Mouse (Mus musculus) myocyte (in vitro differentiated cells): ENCODE measurements around the gene Ugt1a6a. TPM values are rescaled to one million over a fixed set of nuclear protein-coding genes. Genes with fewer than 3 reads are reported as not detected.

ENCODE experiments used
- H3K27me3 ChIP-seq: one replicate; pipeline ENCODE4 v1.6.1; 2011; ENCODE audit not compliant: control insufficient read depth, insufficient read depth, insufficient read length
- H3K36me3 ChIP-seq: one replicate; pipeline ENCODE4 v1.6.1; 2011; ENCODE audit not compliant: control insufficient read depth, insufficient read depth
- H3K4me2 ChIP-seq: one replicate; pipeline ENCODE4 v1.6.1; 2011; ENCODE audit warnings: low read depth, control low read depth
- H3K4me3 ChIP-seq: one replicate; pipeline ENCODE4 v1.5.1; 2011; ENCODE audit warnings: mild to moderate bottlenecking, control low read depth, moderate library complexity
- H3K79me2 ChIP-seq: one replicate; pipeline ENCODE4 v1.6.1; 2011; ENCODE audit not compliant: control insufficient read depth, insufficient read depth
- H3ac ChIP-seq: one replicate; pipeline ENCODE4 v1.6.1; 2011; ENCODE audit not compliant: control insufficient read depth, insufficient read length
- CEBPB ChIP-seq: IDR thresholded peaks from 2 replicates; pipeline ENCODE4 v1.6.1; 2011; ENCODE audit warnings: mild to moderate bottlenecking, moderate library complexity; ENCODE audit not compliant: poor library complexity, insufficient read depth, severe bottlenecking
- E2F4 ChIP-seq: IDR thresholded peaks from one replicate; pipeline ENCODE4 v1.6.1; 2011; ENCODE audit warnings: mild to moderate bottlenecking, control low read depth, moderate library complexity; ENCODE audit not compliant: insufficient read depth
- MAX ChIP-seq: IDR thresholded peaks from one replicate; pipeline ENCODE4 v1.6.1; 2011; ENCODE audit warnings: low read depth, mild to moderate bottlenecking, control low read depth
- MYOD1 ChIP-seq, 3 experiments: IDR thresholded peaks; one replicate each; pipeline ENCODE4 v1.6.1; 2011; ENCODE audit warnings: control low read depth in 2 of 3, low read depth in 2 of 3, mild to moderate bottlenecking in 2 of 3, moderate library complexity in 1 of 3; ENCODE audit not compliant: insufficient read length in 2 of 3, control insufficient read depth in 1 of 3
- MYOG ChIP-seq, 3 experiments: IDR thresholded peaks; one replicate each; pipeline ENCODE4 v1.6.1; 2011; ENCODE audit warnings: control low read depth in 2 of 3, low read depth in 2 of 3, mild to moderate bottlenecking in 2 of 3; ENCODE audit not compliant: insufficient read length in 2 of 3, control insufficient read depth in 1 of 3, insufficient read depth in 1 of 3
- POLR2A ChIP-seq: IDR thresholded peaks from one replicate; pipeline ENCODE4 v1.6.1; 2011; ENCODE audit warnings: low read depth, mild to moderate bottlenecking, control low read depth, moderate library complexity; ENCODE audit not compliant: insufficient read length
- POLR2AphosphoS2 ChIP-seq: IDR thresholded peaks from one replicate; pipeline ENCODE4 v1.6.1; 2011; ENCODE audit warnings: low read depth, control low read depth; ENCODE audit not compliant: insufficient read length
- REST ChIP-seq: IDR thresholded peaks from one replicate; pipeline ENCODE4 v1.6.1; 2011; ENCODE audit warnings: mild to moderate bottlenecking, control low read depth, moderate library complexity; ENCODE audit not compliant: insufficient read depth, insufficient read length
- SRF ChIP-seq: IDR thresholded peaks from one replicate; pipeline ENCODE4 v1.6.1; 2011; ENCODE audit warnings: low read depth; ENCODE audit not compliant: control insufficient read depth, insufficient read length
- TCF12 ChIP-seq: IDR thresholded peaks from one replicate; pipeline ENCODE4 v1.6.1; 2011; ENCODE audit warnings: mild to moderate bottlenecking, control low read depth; ENCODE audit not compliant: poor library complexity, insufficient read depth, severe bottlenecking
- TCF3 ChIP-seq: IDR thresholded peaks from one replicate; pipeline ENCODE4 v1.6.1; 2011; ENCODE audit warnings: low read depth, control low read depth; ENCODE audit not compliant: insufficient read length
- USF1 ChIP-seq: IDR thresholded peaks from one replicate; pipeline ENCODE4 v1.6.1; 2011; ENCODE audit warnings: low read depth, mild to moderate bottlenecking, control low read depth, moderate library complexity
- polyA plus RNA-seq: library from polyadenylated mRNA; unstranded; fragments of >200 nt; fragmentation: generic; extraction: Trizol; gene quantifications from one replicate; pipeline ENCODE4 v1.2.1, GENCODE M21; 2012; ENCODE audit warnings: missing spikeins

The Ugt1a6a gene
- polyA plus RNA-seq, 1 experiment, result 8.9 TPM

DNA sequence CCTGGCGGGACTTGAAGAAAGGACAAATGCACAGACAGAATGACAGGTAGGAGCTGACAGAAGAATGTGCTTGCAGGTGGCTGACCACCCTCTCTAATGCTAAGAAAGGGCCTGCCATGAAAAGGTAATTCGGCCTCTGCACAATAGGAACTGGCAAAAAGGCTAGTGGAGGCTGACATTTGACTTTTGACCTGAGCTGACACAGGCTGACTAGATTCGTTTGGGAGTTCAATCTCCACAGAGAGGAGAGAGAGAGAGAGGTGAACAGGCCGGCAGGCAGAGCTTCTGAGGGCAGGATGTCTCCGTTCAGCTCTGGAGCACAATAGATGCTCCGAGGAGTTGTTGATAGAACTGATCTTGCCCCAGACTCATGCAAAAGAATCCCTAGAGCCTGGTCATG is 111.8 kb downstream of the Ugt1a6a start:
- Histone ChIP-seq H3K4me2 (no peak overlapping the region), H3ac (no peak overlapping the region), H3K4me3 (no peak overlapping the region), H3K36me3 (no peaks in the 10 kb centered on the region), H3K79me2 (no peaks in the 10 kb centered on the region), H3K27me3 (peaks cover 14% of the 10 kb centered on the region)
- TF ChIP-seq CEBPB (no peak), POLR2A (no peak), USF1 (no peak), POLR2AphosphoS2 (no peak), SRF (no peak), MYOG (IDR thresholded peaks at IDR 0.05; ENCODE audit: control insufficient read depth in 1 of 3, insufficient read depth in 1 of 3, insufficient read length in 2 of 3, low read depth in 2 of 3) (no peak), E2F4 (no peak), TCF3 (no peak), MYOD1 (IDR thresholded peaks at IDR 0.05; ENCODE audit: control insufficient read depth in 1 of 3, insufficient read length in 2 of 3, low read depth in 2 of 3) (no peak), REST (no peak), MAX (no peak), TCF12 (no peak)

DNA sequence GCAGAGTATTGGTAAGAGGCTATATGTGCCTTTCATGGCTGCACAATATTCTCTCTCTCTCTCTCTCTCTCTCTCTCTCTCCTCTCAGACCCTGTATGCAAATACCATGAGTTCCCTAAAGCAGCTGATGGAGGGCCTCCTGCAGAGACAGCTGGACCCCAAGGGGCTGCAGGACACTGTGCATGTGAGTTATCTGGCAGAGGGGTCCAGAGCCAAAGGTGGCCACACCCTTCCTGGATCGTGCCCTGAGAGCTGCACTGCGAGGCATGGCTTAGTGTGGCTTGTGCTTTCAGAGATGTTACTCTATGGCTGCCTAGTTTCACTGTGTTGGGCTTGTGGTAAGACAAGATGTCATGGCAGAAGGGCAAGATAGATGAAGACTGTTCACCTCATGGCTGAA is 113.1 kb downstream of the Ugt1a6a start:
- Histone ChIP-seq H3K27me3 (peaks cover 12% of the 10 kb centered on the region), H3K4me3 (no peak overlapping the region), H3K36me3 (no peaks in the 10 kb centered on the region), H3ac (no peak overlapping the region), H3K79me2 (no peaks in the 10 kb centered on the region), H3K4me2 (no peak overlapping the region)
- TF ChIP-seq SRF (no peak), POLR2AphosphoS2 (no peak)

DNA sequence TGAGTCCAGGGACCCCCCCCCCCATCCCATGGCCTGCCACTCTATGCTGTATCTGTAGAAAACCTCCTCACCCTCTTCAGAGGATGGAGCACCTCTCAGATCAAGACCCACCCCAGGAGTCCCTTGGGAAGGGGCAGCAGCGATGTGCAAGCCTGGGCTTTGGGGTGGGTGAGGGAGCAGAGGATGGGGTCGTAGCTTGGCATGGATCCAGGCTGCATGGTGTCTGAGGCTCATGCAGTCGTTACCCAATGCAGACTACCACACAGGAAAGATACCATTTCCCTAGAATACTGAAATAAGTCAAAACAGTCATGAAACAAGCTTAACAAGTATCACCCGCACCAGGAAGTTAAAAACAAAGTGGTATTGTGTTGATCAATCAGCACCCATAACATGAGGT is 114.0 kb downstream of the Ugt1a6a start:
- Histone ChIP-seq H3K79me2 (no peaks in the 10 kb centered on the region), H3K36me3 (no peaks in the 10 kb centered on the region), H3K4me3 (no peak overlapping the region), H3ac (no peak overlapping the region), H3K4me2 (no peak overlapping the region), H3K27me3 (peaks cover 8% of the 10 kb centered on the region)
- TF ChIP-seq CEBPB (no peak), MYOG (IDR thresholded peaks at IDR 0.05; ENCODE audit: control insufficient read depth in 1 of 3, insufficient read depth in 1 of 3, insufficient read length in 2 of 3, low read depth in 2 of 3) (no peak), POLR2A (no peak), TCF3 (no peak), USF1 (no peak), POLR2AphosphoS2 (no peak)

DNA sequence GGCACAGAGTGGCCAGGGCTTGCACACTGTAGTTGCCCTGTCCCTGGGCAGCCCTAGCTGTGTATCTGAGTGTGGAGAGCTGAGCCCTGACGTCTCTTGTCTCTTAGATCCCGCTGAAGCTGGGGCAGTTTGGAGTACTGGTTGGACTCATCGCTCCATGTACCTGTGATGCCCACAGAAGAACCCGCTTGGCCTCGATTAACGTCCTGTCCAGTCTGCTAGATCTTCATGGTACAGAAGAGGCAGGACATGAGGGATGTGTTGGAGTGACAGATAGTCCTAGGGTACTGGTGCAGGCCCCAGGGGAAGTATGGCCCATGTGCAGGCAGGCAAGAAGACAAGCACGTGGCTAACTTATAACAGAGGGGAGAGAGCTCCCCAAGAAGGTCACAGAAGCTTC is 115.0 kb downstream of the Ugt1a6a start:
- no peak for TF ChIP-seq E2F4
- TF ChIP-seq SRF, result no peak
- no peak for TF ChIP-seq CEBPB
- no peak for TF ChIP-seq USF1
- TF ChIP-seq MAX, result no peak
- no peak for TF ChIP-seq TCF12
- no peak for TF ChIP-seq POLR2A
- TF ChIP-seq POLR2AphosphoS2, result no peak
- TF ChIP-seq REST, result no peak
- TF ChIP-seq TCF3, result no peak

DNA sequence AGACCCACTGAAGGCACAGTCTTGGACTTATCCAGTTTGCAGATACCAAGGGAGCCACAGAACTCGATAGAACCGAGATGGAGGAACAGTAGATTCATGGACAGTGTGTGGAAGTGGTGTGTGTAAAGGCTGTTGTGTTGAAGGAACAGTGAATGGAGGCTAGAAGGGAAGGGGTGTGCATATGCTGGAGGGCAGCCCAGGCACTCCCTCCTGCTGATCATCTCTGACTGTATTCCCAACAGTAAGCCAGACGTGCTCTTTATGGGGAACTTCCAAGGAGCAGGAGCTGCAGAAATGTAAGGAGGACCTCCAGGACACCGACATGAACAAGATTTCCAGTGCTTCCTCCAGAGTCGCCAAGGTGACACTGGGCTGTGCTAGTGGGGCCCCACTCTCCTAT is 115.4 kb downstream of the Ugt1a6a start:
- Histone ChIP-seq H3K79me2 (no peaks in the 10 kb centered on the region), H3K27me3 (peaks cover 8% of the 10 kb centered on the region), H3K36me3 (no peaks in the 10 kb centered on the region), H3ac (no peak overlapping the region), H3K4me3 (no peak overlapping the region), H3K4me2 (no peak overlapping the region)
- TF ChIP-seq MYOG (IDR thresholded peaks at IDR 0.05; ENCODE audit: control insufficient read depth in 1 of 3, insufficient read depth in 1 of 3, insufficient read length in 2 of 3, low read depth in 2 of 3) (no peak), MYOD1 (IDR thresholded peaks at IDR 0.05; ENCODE audit: control insufficient read depth in 1 of 3, insufficient read length in 2 of 3, low read depth in 2 of 3) (no peak), POLR2AphosphoS2 (no peak), USF1 (no peak), REST (no peak), CEBPB (no peak), POLR2A (no peak), TCF3 (no peak), TCF12 (no peak), MAX (no peak), E2F4 (no peak), SRF (no peak)

More for the DNA sequence above, 115.0 kb downstream of the Ugt1a6a start:
- H3K4me2 ChIP-seq, result no peak overlapping the region
- H3K4me3 ChIP-seq, result no peak overlapping the region
- H3ac ChIP-seq, result no peak overlapping the region
- no peaks in the 10 kb centered on the region for H3K36me3 ChIP-seq
- H3K27me3 ChIP-seq, result peaks cover 8% of the 10 kb centered on the region
- H3K79me2 ChIP-seq, result no peaks in the 10 kb centered on the region

DNA sequence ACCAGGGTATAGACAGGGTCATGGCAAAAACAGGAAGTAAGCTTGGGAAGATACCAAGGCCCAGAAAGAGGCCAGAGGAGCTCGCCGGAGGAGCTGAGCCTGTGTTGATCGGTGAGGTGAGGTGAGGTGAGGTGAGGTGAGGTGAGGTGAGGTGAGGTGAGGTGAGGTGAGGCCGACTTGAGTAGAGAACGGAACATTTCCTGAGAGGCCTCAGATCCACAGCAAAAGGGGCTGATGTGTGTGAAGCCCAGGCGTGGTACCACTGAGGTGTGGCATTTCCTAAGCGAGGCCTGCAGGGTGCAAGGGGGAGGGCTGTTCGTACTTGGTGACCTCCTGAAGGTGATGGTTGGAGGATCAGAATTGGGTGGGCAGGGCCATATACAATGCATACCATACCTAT is 118.5 kb downstream of the Ugt1a6a start:
- no peak overlapping the region for H3ac ChIP-seq
- no peaks in the 10 kb centered on the region for H3K36me3 ChIP-seq
- no peak for TF ChIP-seq USF1
- no peak for TF ChIP-seq SRF
- TF ChIP-seq E2F4, result no peak
- no peak for TF ChIP-seq POLR2A
- TF ChIP-seq MYOG (IDR thresholded peaks at IDR 0.05; ENCODE audit: control insufficient read depth in 1 of 3, insufficient read depth in 1 of 3, insufficient read length in 2 of 3, low read depth in 2 of 3), result no peak
- no peak for TF ChIP-seq CEBPB
- no peak for TF ChIP-seq MAX
- TF ChIP-seq REST, result no peak
- TF ChIP-seq MYOD1 (IDR thresholded peaks at IDR 0.05; ENCODE audit: control insufficient read depth in 1 of 3, insufficient read length in 2 of 3, low read depth in 2 of 3), result no peak
- no peak for TF ChIP-seq TCF3
- no peak for TF ChIP-seq TCF12
- no peak overlapping the region for H3K4me3 ChIP-seq
- H3K79me2 ChIP-seq, result no peaks in the 10 kb centered on the region
- H3K27me3 ChIP-seq, result peaks cover 8% of the 10 kb centered on the region
- no peak overlapping the region for H3K4me2 ChIP-seq
